Mouse (Mus musculus) cerebellum, adult 2 months (tissue): ENCODE data around the gene Cep250. TPM values are rescaled to one million over a fixed set of nuclear protein-coding genes. Genes with fewer than 3 reads are reported as not detected.

Experiments
- DNase-seq, 2 experiments: peaks; one replicate each; pipeline ENCODE4 v3.0.0; 2021
- H3K27ac ChIP-seq: fragments of 200-500 bp; 2 replicates; pipeline ENCODE4 v1.5.1; 2012; ENCODE audit warnings: low read length, control low read depth, inconsistent platforms; ENCODE audit not compliant: insufficient read depth
- H3K27me3 ChIP-seq: fragments of 200-500 bp; 2 replicates; pipeline ENCODE4 v1.6.1; 2012; ENCODE audit warnings: inconsistent platforms, mild to moderate bottlenecking, low read length, moderate library complexity; ENCODE audit not compliant: control insufficient read depth, insufficient read depth
- H3K4me1 ChIP-seq: fragments of 200-500 bp; 2 replicates; pipeline ENCODE4 v1.6.1; 2011; ENCODE audit warnings: low read length; ENCODE audit not compliant: control insufficient read depth, insufficient read depth
- H3K4me3 ChIP-seq: fragments of 200-500 bp; replicated peaks from 2 replicates; pipeline ENCODE3; 2011; ENCODE audit warnings: mild to moderate bottlenecking, low read depth, low read length, control low read depth; ENCODE audit not compliant: insufficient read depth
- CTCF ChIP-seq: fragments of 200-500 bp; IDR thresholded peaks from 2 replicates; pipeline ENCODE4 v1.5.1; 2011; ENCODE audit warnings: low read depth, mild to moderate bottlenecking, control low read depth, low read length, moderate library complexity, borderline replicate concordance; ENCODE audit not compliant: insufficient read depth
- POLR2A ChIP-seq: fragments of 200-500 bp; IDR thresholded peaks from 2 replicates; pipeline ENCODE4 v1.6.1; 2011; ENCODE audit warnings: low read length, control low read depth, borderline replicate concordance; ENCODE audit not compliant: insufficient read depth
- WGBS: fragments of 180-500 bp; shearing (Covaris S2); methylation state at CpG from one replicate; pipeline ENCODE4 v1.1.7; 2018; 5-methylcytosine and 5-hydroxymethylcytosine counted together
- polyA plus RNA-seq: library from polyadenylated mRNA; depleted of rRNA; stranded (reverse); fragments of >200 nt; gene quantifications from 2 replicates; pipeline ENCODE4 v1.2.3, GENCODE M21; 2012

Cep250 gene
- polyA plus RNA-seq, 1 experiment, result 21.2 TPM

DNA sequence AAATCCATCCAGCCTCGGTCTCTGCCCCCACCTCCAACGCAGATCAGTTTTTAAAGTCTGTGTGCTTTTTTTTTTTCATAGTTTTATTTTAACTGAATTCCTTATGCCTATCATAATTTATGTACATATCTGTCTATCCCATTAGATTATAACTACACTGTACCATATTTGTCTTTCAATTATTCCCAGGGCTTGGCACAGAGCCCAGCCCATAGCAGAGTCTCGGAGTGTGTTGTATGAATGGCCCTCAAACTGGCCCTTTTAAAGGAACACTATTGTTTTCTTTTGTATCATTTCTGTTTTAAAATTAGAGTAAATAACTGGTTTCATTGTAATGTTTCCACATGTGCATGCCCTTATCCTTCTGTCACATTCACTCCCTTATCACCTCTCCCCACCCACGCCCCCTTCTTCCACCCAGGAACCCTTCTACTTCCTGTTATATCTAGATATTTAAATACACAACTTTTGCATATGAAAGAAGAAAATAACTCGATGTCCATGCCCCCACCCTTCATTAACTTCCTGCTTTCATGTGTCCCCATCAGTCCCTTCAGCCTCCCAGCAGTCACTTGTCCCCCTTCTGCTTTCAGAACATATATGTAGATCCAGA, 8.8 kb upstream of the Cep250 start:
- WGBS, result 69% methylated on average over 5 of the region's 5 CpGs
- DNase-seq, result no peak
- Histone ChIP-seq H3K4me3 (no peak overlapping the region), H3K27ac (no peak overlapping the region), H3K27me3 (no peaks in the 10 kb centered on the region), H3K4me1 (no peaks in the 10 kb centered on the region)
- TF ChIP-seq POLR2A, result no peak
- no peak for TF ChIP-seq CTCF

DNA sequence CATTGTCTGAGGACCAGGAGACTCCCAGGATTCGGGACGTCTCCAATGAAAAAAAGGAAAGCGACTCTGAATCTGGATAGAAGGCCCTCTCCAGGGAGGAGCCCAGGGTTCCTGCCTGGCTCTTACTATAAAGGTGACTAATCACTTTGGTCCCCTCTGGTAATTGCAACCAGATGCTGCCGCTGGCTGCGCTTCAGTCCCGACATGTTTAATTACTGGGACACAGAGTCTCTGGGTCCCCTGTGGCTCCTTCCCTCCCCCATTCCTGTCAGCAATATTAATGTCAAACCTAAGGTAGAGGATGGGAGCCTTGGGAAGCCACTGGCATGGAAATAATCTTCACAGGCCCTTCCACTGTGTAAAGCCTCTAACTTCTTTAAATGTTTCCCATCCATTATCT, 6.9 kb upstream of the Cep250 start:
- H3K4me3 ChIP-seq, result no peak overlapping the region
- DNase-seq, result no peak
- H3K27me3 ChIP-seq, result no peaks in the 10 kb centered on the region
- WGBS, result 33% methylated on average over 6 of the region's 6 CpGs
- H3K27ac ChIP-seq, result no peak overlapping the region
- no peaks in the 10 kb centered on the region for H3K4me1 ChIP-seq
- TF ChIP-seq POLR2A (no peak), CTCF (no peak)

DNA sequence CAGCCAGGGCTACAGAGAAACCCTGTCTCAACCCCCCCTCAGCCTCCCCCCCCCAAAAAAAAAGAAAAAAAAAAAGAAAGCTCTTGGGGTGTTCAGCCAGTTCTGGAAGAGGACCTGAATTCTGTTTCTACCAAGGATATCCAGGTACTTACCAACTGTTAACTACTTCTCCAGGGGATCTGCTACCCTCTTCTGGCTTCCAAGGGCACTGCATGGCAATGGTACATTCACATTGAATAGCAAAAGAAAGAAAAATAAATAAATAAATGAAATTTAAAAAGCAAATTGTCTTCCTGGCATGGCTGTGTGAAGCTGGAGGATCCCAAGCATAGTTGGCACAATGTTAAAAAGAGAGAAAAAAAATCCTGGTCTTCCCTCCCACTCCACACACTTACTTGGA, 4.3 kb upstream of the Cep250 start:
- Histone ChIP-seq H3K4me1 (no peaks in the 10 kb centered on the region), H3K27me3 (no peaks in the 10 kb centered on the region), H3K4me3 (no peak overlapping the region), H3K27ac (no peak overlapping the region)
- DNase-seq, result peak; percentile 74
- TF ChIP-seq CTCF (peak; percentile 46; the same call in 1 of the 2 replicates), POLR2A (no peak)

DNA sequence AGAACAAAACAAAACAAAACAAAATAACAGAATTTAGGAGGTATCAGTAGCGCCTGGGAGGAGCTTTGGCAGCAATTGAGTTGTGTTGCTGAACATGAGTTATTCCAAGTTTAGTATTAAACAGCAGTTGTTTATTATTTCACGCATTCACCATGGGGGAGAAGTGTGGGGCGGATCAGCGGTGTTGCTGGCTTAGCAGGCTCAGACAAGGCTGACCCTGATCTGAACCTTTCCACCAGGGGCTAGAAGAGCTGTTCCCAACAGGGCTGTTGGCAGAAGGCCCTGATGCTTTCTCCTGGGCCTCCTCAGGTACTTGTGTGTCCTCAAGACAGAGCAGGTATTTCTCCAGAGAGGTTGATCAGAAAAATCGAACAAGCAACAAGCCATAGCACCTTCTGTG, 3.7 kb downstream of the Cep250 start:
- Histone ChIP-seq H3K4me3 (no peak overlapping the region), H3K27me3 (no peaks in the 10 kb centered on the region), H3K4me1 (no peaks in the 10 kb centered on the region; the same call in none of the 2 replicates), H3K27ac (no peak overlapping the region)
- TF ChIP-seq CTCF (no peak), POLR2A (no peak)
- 78% methylated on average over 5 of the region's 5 CpGs for WGBS
- DNase-seq, result no peak

DNA sequence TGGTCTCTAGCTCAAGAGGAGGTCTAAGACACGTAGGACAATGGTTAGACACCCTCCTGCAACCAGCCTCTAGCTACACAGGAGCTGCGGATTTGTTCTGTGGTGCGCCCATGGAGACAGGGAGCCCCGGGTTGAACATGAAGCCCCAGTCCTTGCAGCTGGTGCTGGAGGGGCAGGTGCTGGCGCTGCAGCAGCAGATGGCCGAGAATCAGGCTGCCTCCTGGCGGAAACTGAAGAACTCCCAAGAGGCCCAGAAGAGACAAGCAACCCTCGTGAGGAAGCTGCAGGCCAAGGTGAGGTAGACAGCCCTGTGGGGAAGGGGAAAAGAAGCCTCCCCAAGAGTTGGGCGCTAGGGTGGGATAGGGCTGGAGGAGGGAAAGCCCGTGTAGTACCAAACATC, 5.6 kb downstream of the Cep250 start:
- TF ChIP-seq POLR2A (no peak), CTCF (no peak)
- 44% methylated on average over 10 of the region's 10 CpGs for WGBS
- Histone ChIP-seq H3K27me3 (no peaks in the 10 kb centered on the region), H3K4me3 (no peak overlapping the region), H3K27ac (no peak overlapping the region), H3K4me1 (no peaks in the 10 kb centered on the region; the same call in none of the 2 replicates)
- DNase-seq, result no peak

DNA sequence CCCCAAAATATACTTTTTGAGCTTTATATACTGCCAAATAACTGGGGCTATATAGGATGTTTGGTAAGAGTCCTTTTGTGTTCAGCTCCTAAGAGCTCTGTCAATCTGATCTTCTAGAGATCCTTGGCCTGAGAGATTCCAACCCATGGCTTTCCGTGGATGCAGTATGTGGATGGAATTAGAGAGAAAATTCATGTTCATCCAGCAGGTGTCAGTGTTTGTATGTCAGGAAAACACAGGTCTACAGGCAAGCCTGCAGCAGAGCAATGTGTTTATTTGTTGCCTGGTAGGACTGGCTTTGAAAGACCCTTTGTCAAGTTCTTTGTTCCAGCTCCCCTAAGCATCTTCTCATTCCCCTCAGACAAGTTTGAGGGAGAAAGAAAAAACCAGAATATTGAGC, 6.7 kb downstream of the Cep250 start:
- DNase-seq, result peak in 1 of 2 experiments; percentile 58
- H3K27me3 ChIP-seq, result no peaks in the 10 kb centered on the region
- no peak overlapping the region for H3K27ac ChIP-seq
- 13% methylated on average over 1 of the region's 1 CpGs for WGBS
- no peaks in the 10 kb centered on the region; the same call in 1 of the 2 replicates for H3K4me1 ChIP-seq
- no peak overlapping the region for H3K4me3 ChIP-seq
- peak; percentile 31; the same call in 1 of the 2 replicates for TF ChIP-seq CTCF
- TF ChIP-seq POLR2A, result no peak

DNA sequence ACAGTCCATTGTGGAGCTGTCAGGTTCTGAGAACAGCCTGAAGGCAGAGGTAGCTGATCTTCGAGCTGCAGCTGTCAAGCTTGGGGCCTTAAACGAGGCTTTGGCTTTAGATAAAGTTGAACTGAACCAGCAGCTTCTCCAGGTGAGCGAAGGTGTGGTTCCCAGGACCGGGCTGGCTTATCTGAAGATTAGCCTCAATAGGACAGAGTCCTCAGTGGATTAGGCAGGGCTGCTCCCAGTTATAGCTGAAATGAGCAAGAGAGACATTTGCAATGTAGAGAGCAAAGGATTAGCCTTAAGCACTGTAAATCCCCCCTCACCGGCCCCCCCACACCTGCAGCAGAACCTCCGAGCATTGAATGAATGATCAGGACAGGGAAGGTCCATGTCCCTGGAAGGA, 17.1 kb downstream of the Cep250 start:
- no peak for DNase-seq
- Histone ChIP-seq H3K4me3 (no peak overlapping the region), H3K27ac (no peak overlapping the region), H3K4me1 (no peaks in the 10 kb centered on the region), H3K27me3 (no peaks in the 10 kb centered on the region)
- WGBS, result 91% methylated on average over 6 of the region's 6 CpGs
- TF ChIP-seq CTCF, result no peak
- TF ChIP-seq POLR2A, result no peak

DNA sequence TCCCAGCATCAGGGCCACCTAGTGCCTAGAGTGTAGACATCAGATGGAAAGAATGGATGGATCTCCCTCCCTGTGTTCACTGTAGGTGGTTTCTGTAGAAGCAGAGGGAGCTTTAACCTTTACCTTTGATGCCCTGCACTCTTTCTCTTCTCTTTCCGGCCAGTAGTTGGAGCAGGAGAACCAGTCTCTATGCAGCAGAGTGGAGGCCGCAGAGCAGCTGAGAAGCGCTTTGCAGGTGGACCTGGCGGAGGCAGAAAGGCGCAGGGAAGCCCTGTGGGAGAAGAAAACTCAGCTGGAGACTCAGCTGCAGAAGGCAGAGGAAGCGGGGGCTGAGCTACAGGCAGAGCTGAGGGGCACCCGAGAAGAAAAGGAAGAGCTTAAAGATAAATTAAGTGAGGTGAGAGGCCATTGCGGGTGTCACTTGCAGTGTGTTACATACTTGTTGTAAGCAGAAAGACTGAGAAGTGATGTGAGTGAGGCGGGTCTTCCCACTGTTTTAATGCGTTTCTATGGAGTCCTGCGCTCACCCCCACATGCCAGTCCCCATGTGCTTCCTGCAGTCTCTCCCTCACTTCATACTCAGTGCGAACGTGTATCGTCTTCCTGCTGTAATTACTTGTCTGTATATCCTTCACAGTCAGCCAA, 18.0 kb downstream of the Cep250 start:
- Histone ChIP-seq H3K27me3 (no peaks in the 10 kb centered on the region), H3K4me1 (no peaks in the 10 kb centered on the region), H3K27ac (no peak overlapping the region), H3K4me3 (no peak overlapping the region)
- TF ChIP-seq POLR2A, result no peak
- peak; percentile 16; the same call in 1 of the 2 replicates for TF ChIP-seq CTCF
- DNase-seq, result no peak
- 75% methylated on average over 14 of the region's 14 CpGs for WGBS

DNA sequence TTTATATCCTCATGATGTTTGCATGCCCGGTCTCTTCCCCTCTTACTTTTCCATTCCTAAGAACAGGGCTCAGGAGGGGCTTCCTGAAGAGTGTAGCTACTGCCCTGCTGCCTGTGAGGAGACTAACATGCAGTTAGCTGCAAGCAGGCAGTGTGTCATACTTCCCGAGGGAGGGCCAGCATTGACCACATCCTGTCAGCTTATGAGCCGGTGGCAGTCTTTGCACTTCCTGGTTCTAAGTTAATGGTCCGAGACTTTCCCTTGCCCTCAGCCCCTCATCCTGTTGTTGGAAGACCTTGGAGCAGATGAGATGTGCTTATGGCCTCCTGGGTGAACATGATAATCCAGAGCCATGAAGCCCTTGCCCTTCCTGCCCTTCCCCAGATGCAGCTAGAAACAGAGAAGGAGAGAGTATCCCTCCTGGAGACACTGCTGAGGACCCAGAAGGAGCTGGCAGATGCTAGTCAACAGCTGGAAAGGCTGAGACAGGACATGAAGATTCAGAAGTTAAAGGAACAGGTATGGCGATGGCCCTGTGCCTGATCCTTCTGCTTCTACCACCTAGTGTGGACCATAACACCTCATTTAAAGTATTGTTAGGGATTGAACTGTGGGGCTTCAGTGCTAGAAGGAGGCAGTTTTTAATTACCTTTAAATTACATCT, 23.2 kb downstream of the Cep250 start:
- Histone ChIP-seq H3K4me3 (no peak overlapping the region), H3K27me3 (no peaks in the 10 kb centered on the region), H3K27ac (no peak overlapping the region), H3K4me1 (no peaks in the 10 kb centered on the region)
- no peak for DNase-seq
- 88% methylated on average over 5 of the region's 5 CpGs for WGBS
- TF ChIP-seq CTCF (no peak), POLR2A (no peak)
